Mouse (Mus musculus) cerebellum, postnatal 14 days (tissue): ENCODE results near the gene Mfng.

ENCODE experiments used
- DNase-seq, 2 experiments: peaks; one replicate each; pipeline ENCODE4 v3.0.0; 2021; ENCODE audit warnings: mixed read lengths in 2 of 2

Mfng gene

DNA sequence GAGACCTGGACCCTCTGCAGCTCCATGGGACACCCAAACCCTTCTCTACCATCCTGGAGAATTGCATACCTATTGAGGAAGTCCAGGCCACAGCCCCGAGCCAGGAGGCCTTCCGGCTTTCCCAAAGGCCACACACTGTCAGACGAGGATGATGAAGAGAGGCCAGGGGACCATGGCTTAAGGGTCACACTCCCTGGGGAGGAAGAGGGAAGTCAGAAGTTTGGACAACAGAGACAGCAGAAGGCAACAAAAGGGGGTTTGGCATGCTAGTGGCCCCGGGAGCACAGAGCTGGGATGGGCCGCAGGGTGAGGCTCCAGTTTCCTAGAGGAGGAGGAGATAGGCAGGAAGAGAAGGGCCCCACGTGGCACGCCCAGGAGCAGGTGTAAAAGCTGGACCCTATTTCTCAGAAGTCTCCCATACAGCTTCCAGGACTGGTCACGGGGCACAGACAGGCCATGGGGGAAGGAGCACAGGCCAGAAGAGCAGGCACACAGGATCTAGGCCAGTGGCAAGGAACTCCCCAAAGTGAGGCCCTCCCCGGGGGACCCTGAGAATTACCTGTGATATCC is 14.1 kb upstream of the Mfng start:
- DNase-seq = no peak

DNA sequence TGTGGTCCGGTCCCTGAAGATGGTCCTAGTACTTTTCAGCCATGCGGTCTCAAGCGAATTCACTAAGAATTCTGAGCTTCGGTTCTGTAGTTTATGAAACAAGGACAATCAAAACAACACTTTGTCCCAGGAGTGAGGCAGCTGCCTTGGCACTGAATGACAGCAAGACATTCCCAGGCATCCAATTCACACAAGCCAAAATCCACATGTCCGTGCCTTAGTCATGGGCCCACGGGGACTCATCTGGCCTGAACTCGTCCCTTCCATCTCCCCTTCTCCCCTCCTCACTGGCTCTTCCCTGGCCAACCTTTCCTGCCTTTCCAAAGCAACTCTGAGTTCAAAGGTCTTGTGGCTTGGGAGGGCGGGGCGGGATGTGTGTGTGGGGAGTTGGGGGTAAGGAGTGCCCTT is 13.1 kb upstream of the Mfng start:
- DNase-seq = no peak

DNA sequence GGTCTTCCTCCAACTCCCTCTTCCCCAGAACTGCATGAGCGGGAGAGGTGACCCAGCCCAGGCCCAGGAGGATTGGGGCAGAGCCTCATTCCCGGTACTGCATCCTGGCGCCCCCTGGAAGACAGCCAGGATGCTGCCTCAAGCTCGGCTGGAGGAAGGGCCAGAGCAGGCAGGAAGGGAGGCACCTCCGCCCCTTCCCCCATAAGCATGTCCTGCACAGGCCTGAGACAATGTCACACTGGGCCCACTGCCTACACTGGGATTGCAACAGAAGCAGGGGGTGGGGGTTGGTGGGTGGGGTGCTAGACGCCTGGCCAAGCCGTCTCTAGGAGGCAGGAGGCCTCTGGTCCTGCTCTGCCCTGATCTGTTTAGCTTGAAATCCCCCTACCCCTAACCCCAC is 12.7 kb upstream of the Mfng start:
- no peak for DNase-seq

DNA sequence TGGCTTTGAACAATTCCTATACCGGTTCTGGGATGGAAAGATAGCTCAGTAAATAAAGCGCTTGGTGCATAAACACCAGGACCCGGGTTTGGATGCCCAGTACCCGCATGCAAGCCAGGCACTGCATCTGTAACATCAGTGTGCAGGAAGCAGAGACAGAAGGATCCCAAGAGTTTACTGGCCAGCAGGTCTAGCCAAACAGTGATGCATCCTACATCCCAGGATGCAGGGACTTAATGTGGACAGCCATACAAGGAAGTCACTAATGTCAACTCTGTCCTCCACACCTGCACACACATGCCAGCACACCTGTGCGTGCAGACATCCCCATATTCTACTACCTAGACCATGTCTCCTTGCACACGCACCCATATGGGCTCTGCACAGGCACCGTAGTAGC is 12.0 kb upstream of the Mfng start:
- DNase-seq = no peak

DNA sequence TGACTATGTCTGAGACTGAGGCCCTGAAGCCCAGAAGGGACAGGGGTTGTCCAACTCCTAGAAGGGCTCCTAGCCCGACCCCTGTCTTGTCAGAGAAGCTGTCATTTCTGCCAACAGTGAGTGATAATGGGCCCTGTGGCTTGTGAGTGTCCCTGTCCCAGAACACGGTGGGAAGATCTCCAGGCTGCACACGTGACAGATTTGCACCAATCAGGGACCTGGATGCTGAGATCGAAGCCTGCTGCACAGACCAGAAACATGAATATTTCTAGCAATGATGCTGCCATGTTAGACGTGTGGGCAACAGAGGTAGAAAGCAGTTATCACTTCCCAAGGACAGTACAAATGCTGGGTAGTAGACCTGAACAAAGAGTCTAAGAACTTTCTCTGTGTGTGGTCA is 11.2 kb upstream of the Mfng start:
- DNase-seq = no peak

DNA sequence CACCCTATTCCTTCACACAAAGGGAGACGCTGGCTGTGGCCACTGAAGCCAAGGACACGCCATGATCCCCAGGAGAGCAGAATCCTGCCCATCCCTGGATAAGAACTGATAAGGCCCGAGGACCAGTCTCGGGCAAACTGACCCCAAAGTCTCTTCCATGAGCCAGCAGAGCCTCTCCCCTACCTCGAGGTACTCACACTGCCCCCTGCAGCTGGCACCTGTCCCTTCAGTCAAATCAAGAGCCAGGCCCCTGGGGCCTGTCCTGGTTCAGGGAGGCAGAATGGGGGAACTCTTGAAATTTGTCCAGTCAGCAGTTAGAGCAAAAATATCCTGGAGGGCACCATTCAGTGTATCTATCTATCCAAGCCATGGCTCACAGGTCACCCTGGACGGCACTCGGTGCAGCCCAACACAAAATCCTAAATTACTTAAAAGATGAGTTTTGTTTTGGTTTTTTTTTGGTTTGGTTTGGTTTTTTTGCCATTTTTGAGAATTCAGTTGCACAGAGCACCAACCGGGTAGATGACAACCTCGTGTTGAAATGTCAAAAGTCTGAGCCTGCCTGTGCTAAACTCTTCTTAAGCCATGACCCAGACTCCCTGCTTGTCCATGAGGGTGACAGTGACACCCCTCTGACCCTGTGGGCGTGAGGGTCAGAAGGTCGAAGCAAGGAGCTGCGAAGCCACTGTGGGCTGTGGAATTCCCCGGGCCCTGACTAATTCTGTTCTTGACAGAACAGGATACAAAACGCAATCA is 9.3 kb upstream of the Mfng start:
- DNase-seq = no peak

DNA sequence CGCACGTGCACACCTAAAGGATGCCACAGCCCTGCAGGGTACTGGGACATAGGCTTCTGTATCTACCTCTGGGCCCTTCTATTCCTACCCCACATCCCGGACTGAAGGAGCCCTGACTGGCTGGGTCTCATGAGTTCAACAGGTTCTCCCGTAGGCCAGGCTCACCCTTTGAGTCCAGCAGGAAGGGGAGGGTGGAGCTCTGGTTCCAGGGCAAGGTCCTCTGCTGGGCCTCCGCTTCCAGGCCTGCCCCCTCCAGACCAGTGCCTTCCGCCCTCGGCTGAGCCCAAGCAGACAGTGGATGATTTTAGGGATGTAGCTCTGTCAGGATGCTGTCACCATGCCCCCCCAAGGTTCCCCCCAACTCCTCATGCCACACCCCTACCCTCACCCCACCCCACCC is 7.6 kb upstream of the Mfng start:
- DNase-seq = no peak

DNA sequence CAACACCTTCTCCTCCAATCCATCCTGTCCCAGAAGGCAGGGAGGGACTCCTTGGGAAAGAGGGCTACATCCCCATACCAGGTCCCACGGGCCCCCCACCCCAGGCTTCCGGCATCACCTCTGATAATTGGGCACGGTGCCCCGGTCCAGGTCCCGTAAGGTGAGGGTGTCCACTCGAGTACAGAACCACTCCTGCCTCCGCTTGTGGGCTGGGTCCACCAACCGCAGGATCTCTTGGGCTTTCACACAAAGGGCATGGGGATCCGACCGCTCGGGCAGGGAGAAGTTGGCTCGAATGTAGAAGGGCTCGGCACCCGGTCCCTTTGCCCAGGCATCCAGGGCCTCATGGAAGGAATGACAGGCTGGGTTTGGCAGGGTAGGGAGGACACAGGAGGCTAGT is 7.1 kb upstream of the Mfng start:
- DNase-seq = no peak

DNA sequence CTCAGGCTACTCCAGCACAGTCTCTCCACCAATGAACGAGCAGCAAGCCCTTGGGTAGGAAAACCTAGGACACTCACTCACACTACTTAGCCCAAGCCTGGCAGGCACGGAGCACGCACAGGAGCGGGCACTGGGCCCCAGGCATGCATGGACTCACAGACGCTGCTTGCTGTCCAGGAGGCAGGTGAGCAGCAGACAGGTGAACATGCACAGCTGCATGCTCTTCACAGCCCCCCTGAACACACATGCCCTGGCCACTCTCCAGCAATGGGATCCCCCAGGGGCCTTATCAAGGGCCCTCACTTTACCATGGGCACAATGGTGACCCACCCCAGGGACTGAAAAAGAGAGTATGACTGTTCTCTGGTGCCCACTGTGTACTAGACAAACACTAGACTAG is 6.4 kb upstream of the Mfng start:
- no peak for DNase-seq

DNA sequence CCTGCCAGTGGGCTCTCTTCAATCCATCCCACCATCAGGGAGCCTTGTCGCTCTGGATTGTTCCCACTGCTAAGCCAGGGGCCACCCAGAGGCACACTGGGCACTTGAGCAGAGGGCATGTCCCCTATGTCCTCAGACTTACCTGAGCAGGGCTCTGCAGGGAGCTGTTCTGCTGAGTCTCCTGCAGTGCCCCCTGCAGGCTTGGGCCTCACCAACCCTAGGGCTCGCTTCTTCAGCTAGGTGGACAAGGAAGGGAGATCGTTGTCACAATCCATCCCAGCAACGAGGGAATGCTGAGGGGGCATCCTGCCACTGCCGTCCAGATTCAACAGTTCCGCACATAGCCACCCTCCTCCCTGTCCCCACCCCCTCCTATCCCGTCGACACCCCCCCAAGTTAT is 6.0 kb upstream of the Mfng start:
- DNase-seq = no peak

DNA sequence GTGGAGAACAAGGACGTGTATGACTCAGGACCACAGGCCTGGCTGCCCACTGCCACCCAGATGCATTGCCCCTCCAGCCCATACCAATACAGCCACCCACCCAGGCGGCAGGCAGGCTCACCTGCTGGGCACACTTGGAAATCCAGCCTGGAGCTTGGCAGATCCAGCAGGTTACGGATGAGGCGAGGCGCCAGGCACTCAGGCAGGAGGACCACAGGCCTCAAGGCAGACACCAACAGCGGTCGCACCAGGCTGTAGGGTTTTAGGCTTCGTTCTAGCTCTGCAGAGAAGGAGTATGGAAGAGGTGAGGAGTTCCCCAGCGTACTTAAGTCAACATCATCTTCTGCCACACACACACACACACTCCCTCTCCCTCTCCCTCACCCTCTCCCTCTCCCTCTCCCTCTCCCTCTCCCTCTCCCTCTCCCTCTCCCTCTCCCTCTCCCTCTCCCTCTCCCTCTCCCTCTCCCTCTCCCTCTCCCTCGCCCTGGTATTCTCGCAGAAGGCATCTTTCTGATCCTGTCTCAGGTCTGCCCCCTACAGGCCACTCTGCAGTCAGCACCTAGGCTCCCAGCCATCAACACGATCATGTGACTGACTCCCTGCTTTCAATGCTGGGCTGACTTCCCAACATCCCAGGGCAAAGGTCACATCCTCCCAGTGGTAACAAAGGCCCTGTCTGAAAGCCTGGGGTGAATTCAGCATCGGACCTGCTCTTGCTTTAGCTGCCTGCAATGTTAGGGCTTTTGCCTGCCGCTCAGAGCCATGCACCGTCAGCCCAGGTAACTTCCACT is 5.0 kb upstream of the Mfng start:
- peak; percentile 90 to 96 for DNase-seq

DNA sequence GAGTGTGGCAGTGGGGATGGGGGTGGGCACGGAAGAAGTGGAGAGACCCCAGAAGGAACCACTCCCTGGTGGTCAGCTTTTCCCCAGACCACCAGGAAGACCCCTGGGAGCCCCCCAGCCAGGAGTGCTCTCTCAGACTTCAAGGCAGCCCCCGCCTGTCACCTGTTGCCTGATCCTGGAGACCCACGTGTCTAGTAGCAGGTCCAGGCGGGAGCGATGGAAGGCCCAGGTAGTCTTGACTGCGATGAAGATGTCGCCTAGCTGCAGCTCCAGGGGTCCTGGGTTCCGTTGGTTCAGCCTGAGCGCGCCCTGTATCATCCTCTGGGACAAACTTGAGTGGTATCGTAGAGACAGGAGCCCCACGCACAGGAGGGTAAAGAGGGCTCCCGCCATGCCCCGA is 419 bp downstream of the Mfng start:
- no peak for DNase-seq

DNA sequence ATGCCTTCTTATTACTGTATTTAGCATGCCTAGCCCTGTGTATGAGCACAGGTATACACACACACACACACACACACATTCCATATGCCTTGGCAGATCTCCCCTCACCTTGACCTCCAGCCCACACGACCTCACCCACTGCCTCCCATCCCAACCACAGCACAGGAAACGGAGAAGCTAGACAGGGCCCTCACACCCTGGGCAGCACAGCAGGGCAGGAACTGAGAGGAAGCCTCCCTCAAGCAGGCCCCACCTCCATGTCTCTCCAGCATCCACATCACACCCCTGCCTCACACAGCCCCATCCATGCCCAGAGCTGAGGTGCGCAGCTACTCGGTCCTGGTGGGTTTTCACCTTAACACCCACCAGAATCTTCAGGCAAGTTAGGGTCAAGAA is 909 bp downstream of the Mfng start:
- DNase-seq = no peak

DNA sequence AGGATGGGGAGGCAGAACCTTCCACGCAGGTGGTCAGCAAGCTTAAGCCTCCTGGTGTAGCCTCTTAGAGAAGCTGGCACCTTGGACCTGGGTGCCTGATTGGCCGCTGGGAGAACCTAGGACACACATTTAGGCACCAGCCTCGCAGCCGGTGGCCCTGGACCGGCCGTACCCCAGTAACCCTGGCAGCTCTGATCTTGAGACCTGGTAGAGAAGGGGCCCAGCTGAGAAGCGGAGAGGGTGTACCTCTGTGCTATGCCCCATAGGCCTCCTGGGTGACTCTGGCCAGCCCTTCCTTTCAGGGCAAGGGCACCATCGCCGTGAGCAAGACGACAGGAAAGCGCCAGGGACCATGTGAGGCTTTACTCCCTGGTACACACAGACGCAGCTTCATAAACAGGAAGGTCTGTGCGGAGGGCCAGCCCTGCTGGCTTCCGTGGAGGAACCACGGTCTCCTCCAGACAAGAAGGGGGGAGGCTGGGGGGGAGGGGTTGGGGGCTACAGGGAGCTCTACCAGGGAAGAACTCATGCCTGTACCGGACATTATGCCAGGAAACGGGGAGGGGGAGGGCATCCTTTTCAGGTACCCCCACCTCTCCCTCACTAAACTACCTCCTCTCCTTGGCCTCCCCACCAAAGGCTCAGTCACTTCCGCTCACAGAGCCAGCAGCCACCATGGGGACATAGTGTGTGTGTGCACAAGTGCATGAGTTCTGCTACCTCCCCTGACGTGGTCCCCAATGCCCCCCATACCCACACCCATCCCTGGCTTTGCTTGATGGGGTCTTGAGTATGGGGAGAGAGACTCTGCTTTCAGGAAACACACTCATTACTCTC is 1.5 kb downstream of the Mfng start:
- DNase-seq = no peak

DNA sequence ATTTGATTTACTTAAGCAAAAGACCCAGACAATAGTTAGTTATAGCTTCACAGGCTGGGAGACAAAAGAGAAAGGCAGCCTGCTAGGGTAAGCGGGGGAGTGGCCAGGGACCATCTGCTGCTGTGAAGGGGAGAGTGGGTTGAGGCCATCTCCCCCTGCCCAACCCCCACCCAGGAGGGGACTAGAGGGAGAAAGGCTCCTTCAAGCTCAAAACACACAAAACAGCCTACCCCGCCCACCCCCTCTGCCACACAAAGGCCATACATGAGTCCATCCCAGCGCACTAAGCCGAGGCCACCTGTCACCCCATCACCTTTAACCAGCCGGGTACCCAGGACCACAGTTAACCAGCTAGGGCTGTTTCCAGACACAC is 2.3 kb downstream of the Mfng start:
- DNase-seq = peak in 1 of 2 experiments; percentile 59

DNA sequence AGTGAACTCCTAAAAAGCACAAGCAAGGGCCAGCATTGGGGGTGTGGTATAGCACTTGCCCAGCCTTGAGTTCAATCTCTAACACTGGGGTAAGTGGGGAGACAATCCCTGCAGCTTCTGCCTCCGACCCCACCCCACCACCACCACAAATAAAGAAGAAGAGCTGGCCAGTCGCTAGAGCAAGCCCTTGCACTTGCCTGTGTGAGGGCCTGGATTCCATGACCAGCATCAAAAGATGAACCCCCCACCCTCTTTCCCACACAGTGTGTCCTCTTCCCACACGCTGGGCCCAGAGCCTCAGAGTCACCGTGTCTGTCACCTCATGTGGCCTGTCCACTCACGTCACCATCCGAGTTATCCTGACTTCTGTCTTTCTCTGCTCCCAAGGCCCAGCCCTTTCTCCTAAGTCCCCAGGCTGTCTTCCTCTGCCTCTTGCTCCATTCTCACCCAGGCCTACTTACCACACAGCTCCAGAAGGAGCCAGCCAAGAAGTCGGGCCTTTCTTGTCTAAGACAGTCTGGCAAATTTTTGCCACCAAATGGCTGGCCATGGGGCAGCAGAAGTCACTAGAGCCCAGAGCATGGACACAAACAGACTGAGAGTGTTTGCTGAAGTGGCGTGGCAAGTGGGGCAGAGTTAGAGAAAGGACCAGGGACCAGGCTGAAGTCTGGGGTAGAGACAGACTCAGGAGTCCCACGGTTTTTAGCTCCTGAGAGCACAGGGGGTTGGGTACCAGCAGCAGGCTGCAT is 2.9 kb downstream of the Mfng start:
- no peak for DNase-seq

DNA sequence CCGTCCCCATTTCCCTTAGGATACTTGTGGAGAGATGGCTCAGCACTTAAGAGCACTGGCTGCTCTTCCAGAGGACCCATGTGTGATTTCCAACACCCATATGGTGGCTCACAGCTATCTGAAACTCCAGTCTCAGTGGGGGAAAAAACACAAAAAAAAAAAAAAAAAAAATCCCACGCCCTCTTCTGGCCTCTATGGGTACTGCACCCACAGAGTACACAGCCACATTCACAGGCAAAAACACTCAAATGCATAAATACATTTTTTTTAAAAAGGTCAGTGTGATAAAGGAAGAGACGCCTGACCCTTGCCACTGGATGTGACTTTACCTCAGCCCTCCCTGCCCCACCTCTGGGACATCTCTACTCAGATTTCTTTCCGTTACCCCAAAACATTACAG is 4.2 kb downstream of the Mfng start:
- no peak for DNase-seq

DNA sequence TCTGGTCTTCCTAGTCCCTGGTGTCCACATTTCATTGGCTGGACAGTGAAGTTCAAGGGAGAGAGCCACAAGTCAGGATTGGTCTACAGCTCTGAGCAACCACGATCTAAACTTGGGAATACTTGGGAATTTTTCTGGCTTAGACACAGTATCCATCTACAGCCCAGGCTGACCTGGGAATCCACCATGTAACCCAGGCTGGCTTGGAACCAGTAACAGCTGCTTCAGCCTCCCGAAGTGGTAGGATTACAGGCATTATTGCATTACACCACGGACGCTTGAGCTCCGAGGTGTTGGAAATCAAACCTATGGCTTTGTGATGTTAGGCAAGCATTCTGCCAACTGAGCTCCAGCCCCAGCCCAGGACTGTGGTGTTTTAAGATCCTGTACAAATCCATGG is 9.6 kb downstream of the Mfng start:
- DNase-seq = no peak

DNA sequence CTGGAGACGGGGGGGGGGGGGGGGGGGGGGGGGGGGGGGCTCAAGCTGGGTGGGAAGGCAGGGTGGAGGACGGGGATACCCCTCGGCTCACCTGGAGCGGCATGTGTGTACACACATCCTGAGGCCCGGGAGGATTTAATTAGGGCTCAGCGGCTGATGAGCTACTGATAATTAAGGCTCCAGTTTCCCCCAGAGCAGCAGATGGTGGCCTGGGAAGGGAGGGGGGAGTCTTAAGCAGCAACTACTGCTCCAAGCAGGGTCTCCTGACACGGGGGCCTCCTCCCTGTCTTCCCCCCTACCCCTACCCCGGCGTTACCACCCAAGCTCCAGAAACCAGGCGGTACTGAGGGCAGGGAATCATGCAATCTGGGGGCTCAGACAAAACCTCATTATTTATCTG is 10.1 kb downstream of the Mfng start:
- DNase-seq = no peak

DNA sequence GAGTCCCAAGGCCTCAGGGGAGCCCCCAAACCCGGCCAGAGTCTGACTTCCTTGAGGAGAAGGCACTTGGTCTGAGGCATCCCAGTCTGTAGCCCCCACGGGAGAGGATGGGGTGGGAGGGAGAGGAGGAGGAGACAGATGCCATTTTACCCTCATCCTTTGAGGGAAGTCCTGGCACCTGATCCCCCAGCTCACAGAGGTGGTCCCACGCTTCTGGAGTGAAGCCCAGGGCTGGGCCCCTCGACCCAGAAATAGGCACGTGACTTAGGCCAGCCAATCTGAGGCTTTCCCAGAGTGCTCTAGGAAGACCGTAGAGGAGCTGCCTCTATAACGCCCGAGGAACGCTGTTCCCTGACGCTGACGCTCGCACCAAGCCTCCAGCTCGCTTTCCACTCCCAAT is 12.2 kb downstream of the Mfng start:
- no peak for DNase-seq

DNA sequence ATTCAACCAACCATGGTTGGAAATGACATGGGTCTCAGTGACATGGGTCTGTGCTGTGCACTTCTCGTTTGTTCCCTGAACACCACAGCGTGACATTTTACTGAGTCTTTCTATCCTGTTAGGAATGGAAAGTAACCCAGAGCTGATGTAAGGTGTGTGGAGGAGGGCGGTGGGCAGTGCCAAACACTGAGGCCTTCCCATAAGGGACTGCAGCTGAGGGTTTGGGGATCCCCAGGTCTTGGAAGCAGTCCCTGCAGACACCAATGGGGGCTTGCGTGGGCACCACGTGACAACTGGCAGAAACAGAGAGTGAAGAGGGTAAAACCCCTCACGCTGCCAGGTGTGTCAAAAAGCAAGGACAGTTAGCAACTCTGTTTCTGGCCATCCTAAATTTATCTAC is 15.1 kb downstream of the Mfng start:
- DNase-seq = no peak

DNA sequence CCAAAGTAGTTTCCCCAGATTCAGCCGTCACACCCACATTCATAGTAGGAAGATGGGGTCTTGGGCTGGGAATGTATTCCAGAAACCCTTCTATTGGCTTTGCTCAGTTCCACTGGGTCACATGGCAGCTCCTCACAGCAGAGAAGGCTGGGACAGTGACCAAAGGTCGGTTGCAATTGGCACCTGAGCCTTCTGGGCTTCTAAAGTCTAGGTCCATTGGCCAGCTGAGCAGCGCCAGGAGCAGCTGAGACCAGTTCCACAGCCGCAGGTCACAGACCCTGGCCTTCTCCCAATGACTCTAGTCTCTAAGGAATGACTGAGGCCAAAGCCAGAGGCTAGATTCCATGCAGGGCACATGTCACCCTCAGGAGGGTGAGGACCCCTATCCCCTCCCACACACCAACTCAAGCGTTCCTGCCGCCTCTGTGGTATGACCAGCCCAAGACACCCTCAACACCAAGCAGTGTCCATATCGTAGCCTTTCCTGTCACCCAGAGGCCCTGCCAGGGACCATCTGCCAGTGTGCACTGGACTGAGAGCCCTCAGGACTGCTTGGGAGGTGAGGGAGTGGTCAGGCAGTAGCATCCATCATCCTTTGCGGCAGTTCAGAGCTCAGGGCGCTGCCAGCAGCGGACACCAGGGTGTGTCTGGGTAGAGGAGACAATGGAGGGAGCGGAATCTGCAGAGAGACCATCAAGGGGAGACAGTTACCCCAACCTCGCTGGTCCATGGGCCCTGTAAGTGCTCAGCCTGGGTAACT is 17.1 kb downstream of the Mfng start:
- no peak for DNase-seq
